Mouse (Mus musculus) cerebellum, postnatal 25 days (tissue): ENCODE results near the gene Slc17a7.
"Not testable (repeated sequence)": the region's sequence is repeated elsewhere in the genome, so short reads cannot be mapped to it uniquely, and the experiment has no call there.

Experiments
- DNase-seq, 2 experiments: peaks; one replicate each; pipeline ENCODE4 v3.0.0; 2021; ENCODE audit warnings: mixed read lengths in 2 of 2

The Slc17a7 gene

DNA sequence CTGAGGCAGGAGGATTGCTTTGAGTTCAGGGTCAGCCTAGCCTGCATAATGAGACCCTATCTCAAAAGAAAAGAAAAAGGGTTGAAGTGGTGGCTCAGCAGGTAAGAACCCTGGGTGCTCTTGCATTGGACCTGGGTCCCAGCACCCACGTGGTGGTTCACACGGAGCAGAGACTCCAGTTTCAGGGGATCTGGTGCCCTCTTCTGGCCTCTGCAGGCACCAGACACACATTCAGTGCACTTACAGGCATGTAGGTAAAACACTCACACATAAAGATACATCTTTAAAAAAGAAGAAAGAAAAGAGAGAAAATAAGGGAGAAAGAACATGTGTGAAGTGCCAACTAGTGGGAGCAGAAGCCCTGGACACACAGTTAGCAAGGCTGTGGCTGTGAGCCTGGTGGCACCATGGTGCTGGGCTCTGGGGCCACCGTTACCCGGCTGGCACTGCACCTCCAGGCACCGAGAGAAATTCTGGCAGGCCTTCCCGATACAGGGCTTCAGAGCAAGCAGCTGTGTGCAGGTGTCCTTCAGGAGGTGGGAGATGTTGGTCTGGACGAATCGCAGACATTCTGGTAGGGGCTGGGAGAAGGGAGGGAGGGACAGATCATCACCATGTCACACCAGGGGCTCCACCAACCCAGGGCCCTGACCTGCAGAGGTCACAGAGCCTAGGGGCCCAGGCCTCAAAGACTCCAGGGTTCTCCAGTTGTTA, 30.1 kb upstream of the Slc17a7 start:
- DNase-seq: peak in 1 of 2 experiments; percentile 36

GRCm38 (mm10) chr7:45134544-45135026, 29.2 kb upstream of the Slc17a7 start:
- DNase-seq: peak in 1 of 2 experiments; percentile 36

DNA sequence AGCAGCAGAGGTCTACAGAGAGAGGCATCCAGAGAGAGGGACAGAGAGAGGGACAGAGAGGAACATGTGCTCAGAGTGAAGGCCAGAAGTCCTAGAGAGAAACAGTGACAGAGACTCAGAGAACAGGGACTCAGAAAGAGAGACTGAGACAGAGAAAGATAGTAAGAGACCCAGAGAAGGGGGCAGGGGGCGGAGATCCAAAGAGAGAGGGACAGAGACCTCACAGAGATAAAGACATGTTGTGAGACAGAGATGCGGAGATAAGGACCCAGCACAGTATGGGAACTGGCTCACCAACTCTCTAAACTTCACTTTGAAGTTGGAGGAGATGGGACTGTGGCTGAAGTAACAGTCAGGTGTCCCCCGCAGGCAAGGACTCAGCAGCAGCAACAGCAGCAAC, 28.4 kb upstream of the Slc17a7 start:
- no peak for DNase-seq

DNA sequence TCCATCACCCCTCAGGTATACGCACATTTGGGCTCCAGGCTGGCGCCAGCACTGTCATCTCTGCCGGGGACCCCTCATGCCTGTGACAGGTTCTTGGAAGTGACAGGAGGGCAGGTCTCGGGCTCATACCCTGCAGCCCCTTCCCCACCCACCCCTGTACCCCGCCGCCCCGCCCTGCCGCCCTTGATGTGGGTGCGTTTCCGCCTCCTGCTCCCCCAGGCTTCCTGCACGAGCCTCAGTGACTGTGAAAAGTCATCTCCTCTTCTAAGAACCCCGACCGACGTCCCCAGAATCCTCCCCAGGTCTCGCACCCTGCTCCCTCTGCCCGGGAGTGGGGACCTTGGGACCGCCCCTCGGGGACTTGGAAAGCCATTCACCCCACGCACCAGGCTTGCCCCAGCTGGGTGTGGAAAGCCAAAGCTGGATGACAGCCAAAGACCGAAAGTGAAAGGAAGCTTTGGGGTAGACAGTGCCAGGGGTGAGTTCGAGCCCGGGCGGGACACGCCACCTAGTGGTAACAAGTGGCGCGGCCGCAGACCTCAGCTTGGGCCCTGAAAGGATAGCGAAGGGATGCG, 27.7 kb upstream of the Slc17a7 start, which contains the start of the genes Gm45713 and Flt3l:
Gene Gm45713 (minus strand): TSS at position 239 of the 575 bp plus-strand sequence.
Gene Flt3l (minus strand): TSS at position 440 of the 575 bp plus-strand sequence.
- peak; percentile 93 to 94 for DNase-seq

GRCm38 (mm10) chr7:45137171-45138006, 26.4 kb upstream of the Slc17a7 start:
- peak in 1 of 2 experiments; percentile 11 for DNase-seq

- DNase-seq: no peak
Observed at GRCm38 (mm10) chr7:45138403-45138802, 25.3 kb upstream of the Slc17a7 start.

DNA sequence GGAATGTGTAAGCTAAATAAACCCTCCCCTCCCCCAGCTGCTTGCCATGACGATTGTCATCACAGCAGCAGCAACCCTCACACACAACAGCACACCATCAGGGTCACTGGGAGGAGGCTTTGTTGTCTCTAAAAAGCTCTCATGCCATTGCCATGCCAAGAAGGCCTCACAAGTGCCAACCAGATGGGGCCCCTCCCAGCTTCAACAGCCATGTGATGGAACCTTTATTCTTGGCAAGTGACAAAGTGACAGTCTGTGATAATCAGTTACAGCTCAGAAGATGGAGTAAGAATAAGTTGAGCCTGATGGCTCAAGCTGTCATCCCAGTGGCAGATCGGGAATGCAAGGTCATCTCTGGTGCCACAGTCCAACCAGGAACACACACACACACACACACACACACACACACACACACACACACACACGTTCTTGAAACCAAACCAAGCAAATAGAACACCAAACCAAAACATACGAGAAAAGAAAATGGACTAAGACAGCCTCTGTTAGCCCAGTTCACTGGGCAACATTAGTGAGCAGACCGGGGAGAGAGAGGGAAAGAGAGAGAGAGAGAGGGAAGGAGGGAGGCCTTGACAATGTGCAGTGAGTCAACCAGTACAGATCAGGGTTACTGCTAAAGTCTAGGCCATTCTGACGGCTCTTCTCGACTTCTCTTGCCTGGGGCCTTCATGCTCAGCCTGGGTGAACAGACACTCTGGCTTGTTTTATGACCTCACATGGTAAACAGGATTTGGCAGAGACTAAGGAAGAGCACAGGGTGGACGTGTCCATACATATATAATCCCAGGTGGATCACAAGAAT, 23.6 kb upstream of the Slc17a7 start:
- peak in 1 of 2 experiments; percentile 9 for DNase-seq

DNA sequence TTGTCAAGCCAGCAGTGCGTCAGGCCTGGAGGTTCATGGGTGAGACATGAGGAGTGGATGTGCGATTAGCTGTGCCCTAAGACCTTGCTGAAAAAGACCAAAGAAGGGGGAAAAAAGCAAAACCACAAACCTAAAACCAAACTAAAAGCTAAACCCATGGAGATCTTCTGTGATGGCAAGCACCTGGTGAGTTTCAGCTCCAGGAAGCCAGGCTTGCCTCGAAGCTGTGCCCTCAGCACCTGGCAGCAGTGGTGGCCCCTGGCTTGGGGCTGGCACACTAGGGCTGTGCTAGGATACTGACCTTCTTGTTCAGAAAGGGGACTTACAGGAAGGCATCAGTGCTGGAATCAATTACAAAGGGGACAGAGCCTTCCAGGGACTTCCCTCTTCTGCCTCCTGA, 22.4 kb upstream of the Slc17a7 start:
- DNase-seq: peak in 1 of 2 experiments; percentile 5

GRCm38 (mm10) chr7:45141914-45142313, 21.8 kb upstream of the Slc17a7 start:
- DNase-seq: peak in 1 of 2 experiments; percentile 1

GRCm38 (mm10) chr7:45144368-45145174, 19.2 kb upstream of the Slc17a7 start:
- no peak for DNase-seq

GRCm38 (mm10) chr7:45145460-45145859, 18.3 kb upstream of the Slc17a7 start:
- no peak for DNase-seq

- no peak for DNase-seq
Observed at GRCm38 (mm10) chr7:45147267-45147666, 16.5 kb upstream of the Slc17a7 start.

GRCm38 (mm10) chr7:45147899-45148298, 15.8 kb upstream of the Slc17a7 start:
- no peak for DNase-seq

GRCm38 (mm10) chr7:45148534-45149098, 15.1 kb upstream of the Slc17a7 start:
- peak in 1 of 2 experiments; percentile 11 for DNase-seq

DNA sequence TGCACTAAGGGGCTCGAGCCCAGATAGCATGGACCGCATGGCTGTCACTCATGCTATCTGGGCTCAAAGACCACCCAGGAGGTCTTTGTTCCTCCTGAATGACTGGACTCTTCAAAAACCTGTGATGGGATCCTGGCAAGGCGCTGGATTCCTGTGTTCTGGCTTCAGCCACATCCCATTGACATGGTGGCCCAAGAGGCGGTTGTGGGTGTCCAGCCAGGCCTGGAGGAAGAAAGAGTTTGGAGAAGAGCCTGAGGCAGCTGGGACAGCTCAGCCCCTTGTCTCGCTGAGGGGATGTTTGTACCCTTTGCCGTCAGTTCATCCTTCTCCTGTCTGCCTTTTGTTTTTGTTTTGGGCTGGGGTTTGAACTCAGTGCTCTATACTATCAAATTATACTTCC, 14.2 kb upstream of the Slc17a7 start:
- DNase-seq: no peak

DNA sequence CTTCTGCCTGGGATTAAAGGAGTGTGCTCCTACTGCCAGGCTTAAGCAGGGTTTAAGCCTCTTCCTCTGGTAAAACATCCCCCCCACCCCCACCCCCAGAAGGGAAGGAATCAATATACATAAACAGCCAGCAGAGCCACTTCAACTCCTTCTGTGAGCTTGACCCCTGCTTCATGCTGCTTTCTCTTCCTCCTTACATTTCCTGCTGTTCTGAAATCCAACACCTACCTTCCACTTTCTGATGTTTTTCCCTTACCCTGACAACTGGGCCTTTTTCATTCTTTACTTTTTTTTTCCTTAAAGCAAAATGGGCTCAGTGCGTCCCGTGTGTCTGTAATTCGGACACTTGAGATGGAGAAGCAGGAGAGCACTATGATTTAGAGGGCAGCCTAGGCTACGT, 13.4 kb upstream of the Slc17a7 start:
- no peak for DNase-seq

- DNase-seq: no peak
Observed at GRCm38 (mm10) chr7:45151303-45151702, 12.4 kb upstream of the Slc17a7 start.

GRCm38 (mm10) chr7:45153052-45153451, 10.7 kb upstream of the Slc17a7 start:
- not testable (repeated sequence) for DNase-seq

- DNase-seq: no peak
Observed at GRCm38 (mm10) chr7:45153586-45153985, 10.2 kb upstream of the Slc17a7 start.

DNA sequence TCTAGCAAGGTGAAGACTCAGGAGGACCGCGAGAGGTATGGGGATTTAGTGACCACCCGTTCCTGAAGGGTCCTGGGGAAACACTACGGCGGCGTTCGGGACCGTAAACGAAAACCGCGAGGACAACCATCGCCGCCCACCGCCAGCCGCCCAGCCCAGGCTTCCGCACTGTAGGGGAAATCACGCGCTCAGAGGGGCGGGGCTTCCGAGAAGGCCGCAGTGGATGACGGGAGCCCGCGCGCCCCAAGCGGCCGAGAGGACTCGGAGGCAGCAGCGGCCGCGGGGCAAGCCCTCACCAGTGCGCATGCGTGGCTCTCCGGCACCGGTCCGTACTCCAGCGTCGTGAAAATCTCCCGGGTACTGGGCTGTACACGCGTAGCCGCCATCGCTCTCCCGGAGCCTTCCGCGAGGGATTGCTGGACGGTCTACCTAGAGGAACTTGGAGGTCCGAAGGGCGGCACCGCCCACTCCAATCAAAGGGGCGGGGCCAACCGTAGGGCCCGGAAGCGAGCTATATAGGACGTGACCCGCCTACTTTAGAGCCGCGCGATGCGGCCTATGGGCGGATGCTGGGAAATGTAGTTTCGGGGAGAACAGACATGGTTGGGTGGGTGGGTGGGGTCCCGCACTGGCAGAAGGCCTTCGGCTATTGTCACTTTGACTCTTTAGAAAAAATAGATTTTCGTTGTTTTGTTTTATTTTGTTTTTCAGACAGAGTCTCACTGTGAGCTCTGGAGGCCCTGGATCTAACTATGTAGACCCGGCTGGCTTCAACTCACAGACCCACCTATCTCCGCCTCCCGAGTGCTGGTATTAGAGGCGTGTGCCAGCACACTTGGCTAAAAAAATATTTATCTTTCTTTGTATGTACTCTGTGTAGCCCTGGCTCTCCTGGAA, 9.4 kb upstream of the Slc17a7 start, which contains the start of the genes Pih1d1 and Aldh16a1:
Gene Pih1d1 (plus strand): TSS at position 208 of the 897 bp plus-strand sequence.
Gene Aldh16a1 (minus strand): TSS at position 489 of the 897 bp plus-strand sequence.
- peak; percentile 99 for DNase-seq
